Mouse (Mus musculus): ENCODE measurements around the gene Foxn4. TPM values are rescaled to one million over a fixed set of nuclear protein-coding genes. Genes with fewer than 3 reads are reported as not detected.

The Foxn4 gene
- total RNA-seq, 4 experiments from 2014 or later: not detected

Other genes with a start within 250 kb of the Foxn4 start
- 10 to 100 TPM; 36.5 to 43.3 (median 42.3) TPM for gene Usp30, start 208.3 kb downstream of the Foxn4 start, total RNA-seq (2022)
- 100 to 1,000 TPM; 160 to 171 (median 163) TPM for gene Svop, start 182.2 kb downstream of the Foxn4 start, total RNA-seq (2022)
- gene Alkbh2, start 145.6 kb downstream of the Foxn4 start, total RNA-seq (2022): 1 to 10 TPM; 4.7 to 9.3 (median 5.9) TPM
- 1 to 10 TPM; 2.1 to 3.7 (median 3.2) TPM for gene Ung, start 143.4 kb downstream of the Foxn4 start, total RNA-seq (2022)
- 1 to 10 TPM; 5.5 to 7.8 (median 6.4) TPM for gene Acacb, start 127.3 kb downstream of the Foxn4 start, total RNA-seq (2022)
- 1 to 10 TPM; 2.1 to 2.6 (median 2.4) TPM for gene Myo1h, start 15.4 kb upstream of the Foxn4 start, total RNA-seq (2022)
- gene Kctd10, start 106.7 kb upstream of the Foxn4 start, total RNA-seq (2022): 10 to 100 TPM; 53.3 to 58.4 (median 56.9) TPM
- gene Ube3b, start 106.8 kb upstream of the Foxn4 start, total RNA-seq (2022): 10 to 100 TPM; 82.5 to 88.8 (median 85.0) TPM
- gene Mmab, start 170.3 kb upstream of the Foxn4 start, total RNA-seq (2022): 10 to 100 TPM; 19.0 to 21.0 (median 19.7) TPM
- gene Mvk, start 170.5 kb upstream of the Foxn4 start, total RNA-seq (2022): 10 to 100 TPM; 26.6 to 33.4 (median 29.9) TPM

Data from left cerebral cortex, adult 8-10 months (tissue).